Mouse (Mus musculus) bone marrow, adult 2 months (tissue): ENCODE measurements around the gene Cox8a. TPM values are rescaled to one million over a fixed set of nuclear protein-coding genes. Genes with fewer than 3 reads are reported as not detected.
A peak's percentile ranks its signal among the peaks of the same experiment; 100 is the strongest.

Experiments used
- H3K27ac ChIP-seq: fragments of 200-500 bp; 2 replicates; pipeline ENCODE4 v1.5.1; 2012; ENCODE audit warnings: low read depth, mild to moderate bottlenecking, control low read depth, inconsistent platforms, low read length; ENCODE audit not compliant: control insufficient read depth, poor library complexity, insufficient read depth
- H3K4me1 ChIP-seq: fragments of 200-500 bp; 2 replicates; pipeline ENCODE4 v1.6.1; 2011; ENCODE audit warnings: low read length; ENCODE audit not compliant: control insufficient read depth, insufficient read depth
- H3K4me3 ChIP-seq: fragments of 200-500 bp; replicated peaks from 2 replicates; pipeline ENCODE3; 2011; ENCODE audit warnings: mild to moderate bottlenecking, low read depth, low read length, control low read depth; ENCODE audit not compliant: control insufficient read depth
- CTCF ChIP-seq: fragments of 200-500 bp; IDR thresholded peaks from 2 replicates; pipeline ENCODE4 v1.5.1; 2011; ENCODE audit warnings: low read length, control low read depth; ENCODE audit not compliant: control insufficient read depth, insufficient read depth
- POLR2A ChIP-seq: fragments of 200-500 bp; IDR thresholded peaks from 2 replicates; pipeline ENCODE4 v1.6.1; 2011; ENCODE audit warnings: low read depth, mild to moderate bottlenecking, control low read depth, low read length, borderline replicate concordance; ENCODE audit not compliant: control insufficient read depth
- WGBS: fragments of 180-500 bp; shearing (Covaris S2); methylation state at CpG from one replicate; pipeline ENCODE4 v1.1.7; 2018; 5-methylcytosine and 5-hydroxymethylcytosine counted together
- polyA plus RNA-seq: library from polyadenylated mRNA; stranded (reverse); fragments of >200 nt; gene quantifications from 2 replicates; pipeline ENCODE4 v1.2.4, GENCODE M21; 2011; ENCODE audit warnings: low replicate concordance; ENCODE audit not compliant: missing spikeins, insufficient read depth, insufficient read length

Cox8a gene
- polyA plus RNA-seq, 1 experiment: 431 TPM

DNA sequence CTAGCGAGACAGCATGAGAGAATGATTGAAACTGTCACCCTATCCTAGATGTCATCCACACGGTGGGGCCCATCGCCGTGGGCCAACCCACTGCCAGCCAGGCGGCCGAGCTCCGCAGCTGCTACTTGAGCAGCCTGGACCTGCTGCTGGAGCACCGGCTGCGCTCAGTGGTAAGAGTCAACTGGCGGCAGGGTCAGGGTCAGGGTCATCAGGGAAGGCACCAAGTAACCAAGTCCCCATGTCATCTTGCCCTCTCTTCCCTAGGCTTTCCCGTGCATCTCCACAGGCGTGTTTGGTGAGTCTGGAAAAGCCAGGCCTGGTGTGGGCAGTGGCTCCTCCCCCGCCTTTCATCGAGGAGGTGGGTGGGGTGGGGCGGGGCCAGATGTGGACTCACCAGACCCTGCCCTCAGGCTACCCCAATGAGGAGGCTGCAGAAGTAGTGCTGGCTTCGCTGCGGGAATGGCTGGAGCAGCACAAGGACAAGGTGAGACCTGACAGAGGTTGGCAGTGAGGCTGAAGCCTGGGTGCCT, 20.6 kb downstream of the Cox8a start:
- WGBS: 76% methylated on average over 17 of the region's 17 CpGs
- H3K27ac ChIP-seq: no peak overlapping the region
- H3K4me1 ChIP-seq: no peaks in the 10 kb centered on the region
- TF ChIP-seq CTCF (no peak), POLR2A (no peak)
- H3K4me3 ChIP-seq: no peak overlapping the region

DNA sequence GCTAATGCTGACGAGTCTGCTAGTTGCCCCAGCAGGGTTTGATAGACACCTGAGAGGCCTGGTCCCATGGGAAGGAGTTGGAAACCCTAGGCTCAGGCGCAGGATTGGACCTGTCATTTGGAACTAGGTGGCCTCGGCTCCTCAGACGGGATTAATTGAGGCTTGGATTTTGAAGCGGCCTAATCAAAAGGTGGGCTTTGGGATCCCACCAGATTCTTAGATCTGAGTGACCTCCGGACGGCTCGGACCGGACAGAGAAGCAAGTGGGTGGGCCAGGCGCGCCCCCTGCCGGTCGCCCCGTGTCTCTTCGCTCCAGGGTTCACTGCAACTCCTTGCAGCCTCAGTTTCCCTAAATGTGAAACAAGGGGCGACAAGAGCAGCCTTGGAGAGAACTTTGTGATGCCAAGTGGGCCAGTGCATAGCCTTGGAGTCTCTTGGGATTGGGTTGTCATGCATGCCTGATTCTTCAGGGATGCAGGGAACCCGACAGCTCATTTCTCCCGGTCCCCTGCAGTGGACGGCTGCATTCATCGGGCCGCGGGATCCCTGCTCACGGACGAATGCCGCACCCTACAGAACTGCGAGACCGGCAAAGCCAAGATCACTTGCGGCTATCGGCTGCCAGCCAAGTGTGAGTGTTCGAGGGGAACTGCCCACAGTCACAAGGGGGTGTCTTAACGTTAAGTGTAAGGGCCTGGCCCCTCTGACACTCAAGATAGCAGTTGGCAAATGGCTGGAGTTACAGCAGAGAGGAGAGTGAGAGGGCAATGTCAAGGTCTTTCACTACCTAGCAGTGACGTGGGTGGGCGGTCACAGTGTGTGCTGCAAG, 21.3 kb downstream of the Cox8a start:
- no peak overlapping the region for H3K27ac ChIP-seq
- 34% methylated on average over 33 of the region's 33 CpGs for WGBS
- H3K4me3 ChIP-seq: no peak overlapping the region
- TF ChIP-seq POLR2A (no peak), CTCF (peak; percentile 81)
- H3K4me1 ChIP-seq: no peaks in the 10 kb centered on the region

DNA sequence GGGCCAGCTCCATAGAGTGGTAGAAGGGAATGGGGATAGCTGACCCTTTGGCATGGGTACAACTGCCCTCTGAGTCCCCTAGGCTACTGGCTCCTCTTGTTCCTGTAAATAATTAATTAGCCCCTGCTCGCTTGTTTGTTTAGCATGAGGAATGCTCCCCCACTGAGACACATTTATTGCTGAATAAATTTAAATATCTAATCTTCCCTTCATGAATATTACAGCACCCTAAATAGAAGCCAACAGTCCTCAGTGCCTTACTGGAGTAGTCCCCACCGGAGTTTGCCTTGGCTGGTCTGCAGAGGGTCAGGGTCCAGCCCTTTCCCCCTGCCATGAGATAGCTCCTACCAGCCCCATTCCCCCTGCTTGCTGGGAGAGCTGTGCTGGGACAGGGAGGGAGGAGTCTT, 24.9 kb downstream of the Cox8a start:
- no peak overlapping the region for H3K4me3 ChIP-seq
- no peak for TF ChIP-seq POLR2A
- TF ChIP-seq CTCF: no peak
- H3K27ac ChIP-seq: no peak overlapping the region
- 80% methylated on average over 2 of the region's 2 CpGs for WGBS
- H3K4me1 ChIP-seq: no peaks in the 10 kb centered on the region

DNA sequence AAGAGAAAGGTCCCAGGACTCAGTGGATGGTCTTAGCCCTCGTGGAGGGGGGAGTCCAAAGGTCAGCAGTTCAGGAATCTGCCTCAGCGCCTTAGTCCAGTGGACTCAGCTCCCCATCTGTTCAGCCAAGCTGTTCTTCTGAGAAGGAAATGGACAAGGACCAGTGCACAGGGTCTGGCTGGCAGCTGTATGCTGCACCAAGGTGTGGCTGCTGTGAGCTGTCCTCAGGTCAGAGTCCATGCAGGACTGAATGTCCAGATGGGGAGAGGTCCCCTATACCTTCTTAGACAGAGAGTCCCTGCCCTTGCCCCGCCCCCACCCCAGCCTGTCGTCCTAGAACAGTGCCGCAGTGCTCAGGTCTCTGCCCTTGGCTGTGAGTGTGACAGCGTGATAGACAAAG, 25.8 kb downstream of the Cox8a start:
- Histone ChIP-seq H3K4me1 (no peaks in the 10 kb centered on the region), H3K4me3 (no peak overlapping the region), H3K27ac (no peak overlapping the region)
- WGBS: 67% methylated on average over 6 of the region's 6 CpGs
- TF ChIP-seq POLR2A (no peak), CTCF (no peak)

DNA sequence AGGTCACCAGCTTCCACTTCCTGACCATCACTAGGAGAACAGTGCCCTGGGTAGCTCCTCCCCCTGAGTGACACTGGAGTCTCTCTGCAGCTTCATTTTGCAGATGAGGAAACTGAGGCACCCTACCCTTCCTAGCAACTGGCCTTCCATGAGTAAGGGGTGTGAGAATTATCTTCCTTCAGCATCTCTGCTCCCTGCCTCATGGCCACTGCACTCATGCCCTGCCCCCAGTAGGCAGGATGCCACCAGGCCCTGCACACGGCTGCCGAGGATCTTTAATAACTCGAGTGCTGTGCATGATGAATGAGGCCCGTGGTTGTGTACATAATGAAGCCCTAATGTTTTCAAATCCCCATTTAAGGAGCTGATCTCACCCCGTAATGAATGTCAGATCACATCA, 26.4 kb downstream of the Cox8a start:
- Histone ChIP-seq H3K4me3 (no peak overlapping the region), H3K27ac (no peak overlapping the region), H3K4me1 (no peaks in the 10 kb centered on the region)
- WGBS: 71% methylated on average over 5 of the region's 5 CpGs
- no peak for TF ChIP-seq CTCF
- TF ChIP-seq POLR2A: no peak

DNA sequence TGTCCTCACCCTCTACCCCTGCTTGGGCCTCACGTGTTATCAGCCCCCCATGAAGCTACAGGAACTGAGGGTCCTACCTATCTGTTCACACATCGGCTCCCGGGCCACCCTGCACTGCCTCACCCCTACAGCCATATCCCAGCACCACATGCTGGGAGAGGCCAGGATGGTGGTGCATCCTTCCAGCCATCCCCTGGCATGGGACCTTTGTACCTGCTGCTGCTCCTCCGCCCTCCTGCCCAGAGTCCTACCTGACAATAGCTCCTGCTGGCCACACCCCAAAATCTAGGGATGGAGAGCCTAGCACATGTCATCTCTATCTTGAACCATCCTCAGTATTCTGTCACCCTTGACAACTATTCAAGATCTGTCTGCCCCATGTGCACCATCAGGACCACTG, 28.4 kb downstream of the Cox8a start:
- H3K27ac ChIP-seq: no peak overlapping the region
- H3K4me3 ChIP-seq: no peak overlapping the region
- H3K4me1 ChIP-seq: no peaks in the 10 kb centered on the region
- TF ChIP-seq CTCF: no peak
- TF ChIP-seq POLR2A: no peak
- 83% methylated on average over 4 of the region's 4 CpGs for WGBS

DNA sequence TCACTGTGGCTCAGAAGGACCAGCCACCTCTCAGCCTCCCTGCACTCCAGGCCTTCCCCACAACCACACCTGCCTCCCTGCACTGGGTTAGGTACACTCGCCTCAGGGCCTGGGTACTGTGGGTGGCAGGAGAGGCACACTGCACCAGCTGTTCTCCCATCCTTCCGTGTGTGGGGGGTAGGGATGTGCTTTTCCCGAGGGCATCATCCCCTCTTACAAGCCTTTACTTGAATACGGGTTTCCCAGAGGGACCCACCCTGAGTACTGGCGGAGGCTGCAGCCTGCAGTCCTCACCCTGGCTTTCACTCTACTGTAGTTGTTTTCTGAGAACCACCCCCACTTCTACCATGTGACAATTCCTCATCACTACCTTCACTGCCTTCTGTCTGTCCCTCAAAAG, 30.3 kb downstream of the Cox8a start:
- WGBS: 75% methylated on average over 5 of the region's 5 CpGs

DNA sequence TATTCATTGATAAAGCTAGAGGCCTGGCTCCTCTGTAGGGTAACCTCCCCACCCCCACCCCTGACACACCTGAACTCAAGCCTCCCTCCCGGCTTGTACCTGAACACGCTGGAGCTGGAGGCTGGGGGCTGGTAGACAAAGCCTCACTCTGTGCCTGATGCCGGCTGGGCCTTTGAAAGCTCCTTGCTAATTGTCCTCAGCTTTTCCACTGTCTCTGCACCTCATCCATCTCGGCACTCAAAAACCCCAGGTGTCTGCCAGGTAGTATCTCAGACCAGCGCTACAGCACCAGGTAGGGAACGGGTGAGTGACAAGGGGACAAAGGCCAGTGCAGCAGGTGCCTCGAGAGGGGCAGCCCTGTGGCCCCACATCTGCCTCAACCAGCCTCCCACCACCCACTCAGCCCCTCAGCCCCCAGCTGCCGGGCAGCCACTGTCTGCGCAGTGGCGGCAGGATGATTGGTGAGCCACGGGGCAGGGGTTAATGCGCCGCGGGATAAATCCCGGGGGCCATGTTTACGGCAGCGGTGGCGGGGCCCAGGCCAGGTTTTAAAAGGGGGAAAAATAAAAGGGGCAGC, 31.6 kb downstream of the Cox8a start:
- Histone ChIP-seq H3K27ac (no peak overlapping the region), H3K4me1 (no peaks in the 10 kb centered on the region), H3K4me3 (no peak overlapping the region)
- WGBS: 82% methylated on average over 18 of the region's 18 CpGs
- TF ChIP-seq POLR2A (no peak), CTCF (no peak)

More for the DNA sequence above, 30.3 kb downstream of the Cox8a start:
- Histone ChIP-seq H3K4me3 (no peak overlapping the region), H3K4me1 (no peaks in the 10 kb centered on the region), H3K27ac (no peak overlapping the region)
- TF ChIP-seq CTCF: no peak
- TF ChIP-seq POLR2A: no peak

DNA sequence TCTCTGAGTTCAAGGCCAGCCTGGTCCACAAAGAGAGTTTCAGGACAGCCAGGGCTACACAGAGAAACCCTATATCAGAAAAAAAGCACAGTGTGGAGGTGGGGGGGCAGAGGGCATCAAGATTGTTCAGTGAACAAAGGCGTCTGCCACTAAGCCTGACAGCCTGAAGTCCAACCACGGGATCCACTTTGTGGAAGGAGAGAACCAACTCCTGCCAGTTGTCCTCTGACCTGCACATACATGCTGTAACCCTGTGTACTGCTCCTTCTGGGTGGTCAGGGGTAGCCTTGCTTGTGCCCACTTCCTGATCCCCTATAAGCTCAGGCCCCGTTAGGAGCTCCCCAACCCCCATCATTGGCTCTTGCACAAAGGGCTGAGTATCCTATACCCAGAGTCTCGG, 32.4 kb downstream of the Cox8a start:
- WGBS: 71% methylated on average over 4 of the region's 4 CpGs
- TF ChIP-seq POLR2A (no peak), CTCF (no peak)
- Histone ChIP-seq H3K4me3 (no peak overlapping the region), H3K4me1 (no peaks in the 10 kb centered on the region), H3K27ac (no peak overlapping the region)
